Mouse (Mus musculus) hindbrain, embryonic 10.5 days (tissue): ENCODE measurements around the gene AC129217.1. TPM values are rescaled to one million over a fixed set of nuclear protein-coding genes. Genes with fewer than 3 reads are reported as not detected.
"Not testable (repeated sequence)": the region's sequence is repeated elsewhere in the genome, so short reads cannot be mapped to it uniquely, and the experiment has no call there.

Experiments used
- DNase-seq: peaks from one replicate; pipeline ENCODE4 v3.0.0-alpha.2; 2017; ENCODE audit warnings: low spot score
- H3K27ac ChIP-seq: fragments of 300-500 bp; sonication (generic); 2 replicates; pipeline ENCODE4 v1.5.1; 2016; ENCODE audit warnings: mild to moderate bottlenecking, moderate library complexity
- H3K27me3 ChIP-seq: fragments of 300-500 bp; sonication (generic); 2 replicates; pipeline ENCODE4 v1.6.1; 2016; ENCODE audit warnings: mild to moderate bottlenecking; ENCODE audit not compliant: poor library complexity, insufficient read depth, severe bottlenecking
- H3K36me3 ChIP-seq: fragments of 300-500 bp; sonication (generic); 2 replicates; pipeline ENCODE4 v1.6.1; 2016; ENCODE audit warnings: mild to moderate bottlenecking, moderate library complexity
- H3K4me1 ChIP-seq: fragments of 300-500 bp; sonication (generic); replicated peaks from 2 replicates; pipeline ENCODE4 v1.6.1; 2016; ENCODE audit warnings: mild to moderate bottlenecking
- H3K4me3 ChIP-seq: fragments of 300-500 bp; sonication (generic); 2 replicates; pipeline ENCODE4 v1.5.1; 2016; ENCODE audit warnings: mild to moderate bottlenecking, moderate library complexity
- H3K9me3 ChIP-seq: fragments of 300-500 bp; sonication (generic); 2 replicates; pipeline ENCODE4 v1.6.1; 2016; ENCODE audit warnings: mild to moderate bottlenecking, moderate library complexity
- WGBS: fragments of 180-500 bp; shearing (Covaris S2); methylation state at CpG from one replicate; pipeline ENCODE4 v1.1.7; 2016; 5-methylcytosine and 5-hydroxymethylcytosine counted together
- polyA plus RNA-seq: library from polyadenylated mRNA; unstranded; fragments of >200 nt; fragmentation: Nextera tagmentation; extraction: Ambion mirVana; gene quantifications from 2 replicates; pipeline ENCODE4 v1.2.1, GENCODE M21; 2016

Gene AC129217.1
- polyA plus RNA-seq, 1 experiment from 2014 or later: 0.31 TPM

DNA sequence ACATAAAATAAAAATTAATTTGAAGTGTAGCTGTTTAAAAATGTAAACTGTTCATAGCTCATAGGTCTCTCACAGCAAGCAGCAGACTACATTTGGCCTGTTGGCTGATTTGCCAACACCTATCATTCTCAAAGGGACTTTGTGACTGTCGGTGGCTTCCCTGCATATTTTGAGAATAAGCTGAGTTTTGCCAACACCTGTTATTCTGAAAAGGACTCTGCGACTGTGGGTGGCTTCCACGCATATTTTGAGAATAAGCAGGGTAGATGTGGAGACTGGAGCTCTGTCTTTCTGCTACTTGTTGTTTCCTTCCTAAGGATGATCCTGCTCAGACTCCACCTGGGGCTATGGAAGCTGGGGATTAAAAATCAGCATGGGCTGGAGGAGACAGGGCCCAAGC lies 23.5 kb downstream of the AC129217.1 start:
- 82% methylated on average over 3 of the region's 3 CpGs for WGBS
- H3K36me3 ChIP-seq: peaks cover 13% of the 10 kb centered on the region
- no peak overlapping the region for H3K27ac ChIP-seq
- no peaks in the 10 kb centered on the region for H3K27me3 ChIP-seq
- no peak for DNase-seq
- H3K9me3 ChIP-seq: no peaks in the 10 kb centered on the region
- peaks cover 9% of the 10 kb centered on the region; the same call in 1 of the 2 replicates for H3K4me1 ChIP-seq
- H3K4me3 ChIP-seq: no peak overlapping the region

DNA sequence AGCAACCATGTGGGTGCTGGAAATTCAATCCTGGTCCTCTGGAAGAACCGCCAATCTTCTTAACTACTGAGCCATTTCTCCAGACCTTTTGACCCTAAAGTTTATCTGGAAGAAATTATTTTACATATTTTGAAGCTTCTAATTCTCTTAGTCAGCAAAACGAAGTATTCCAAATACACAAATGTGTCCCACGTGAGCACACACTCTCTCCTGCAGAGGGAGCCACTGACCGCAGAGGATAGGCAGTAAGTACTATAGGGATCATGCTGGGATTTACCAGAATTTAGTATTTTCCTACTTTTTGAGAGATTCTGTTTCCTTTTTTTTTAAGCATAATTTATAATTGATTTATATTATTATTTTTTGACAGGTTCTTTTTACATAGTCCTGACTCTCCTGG lies 28.1 kb downstream of the AC129217.1 start:
- no peak overlapping the region for H3K27ac ChIP-seq
- H3K4me1 ChIP-seq: no peaks in the 10 kb centered on the region
- WGBS: 42% methylated on average over 4 of the region's 4 CpGs
- no peaks in the 10 kb centered on the region for H3K27me3 ChIP-seq
- H3K9me3 ChIP-seq: no peaks in the 10 kb centered on the region
- H3K36me3 ChIP-seq: no peaks in the 10 kb centered on the region
- H3K4me3 ChIP-seq: no peak overlapping the region
- no peak for DNase-seq

DNA sequence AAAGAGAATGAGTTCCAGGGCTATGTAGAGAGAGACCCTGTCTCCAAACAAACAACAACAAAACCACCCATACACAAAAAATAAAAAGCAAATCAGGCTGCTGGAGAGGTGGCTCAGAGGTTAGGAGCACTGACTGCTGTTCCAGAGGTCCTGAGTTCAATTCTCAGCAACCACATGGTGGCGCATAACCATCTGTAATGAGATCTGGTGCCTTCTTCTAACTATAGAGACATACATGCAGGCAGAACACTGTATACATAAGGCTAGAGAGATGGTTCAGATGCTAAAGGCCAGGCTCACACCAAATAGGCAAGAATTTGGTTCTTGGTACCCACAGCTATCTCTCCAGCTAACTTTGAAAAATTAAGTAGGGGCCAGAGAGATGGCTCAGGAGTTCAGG lies 29.4 kb downstream of the AC129217.1 start:
- H3K27me3 ChIP-seq: no peaks in the 10 kb centered on the region
- no peak for DNase-seq
- no peaks in the 10 kb centered on the region for H3K4me1 ChIP-seq
- no peak overlapping the region for H3K4me3 ChIP-seq
- WGBS: 22% methylated on average over 1 of the region's 1 CpGs
- H3K9me3 ChIP-seq: no peaks in the 10 kb centered on the region
- H3K36me3 ChIP-seq: no peaks in the 10 kb centered on the region
- no peak overlapping the region for H3K27ac ChIP-seq

DNA sequence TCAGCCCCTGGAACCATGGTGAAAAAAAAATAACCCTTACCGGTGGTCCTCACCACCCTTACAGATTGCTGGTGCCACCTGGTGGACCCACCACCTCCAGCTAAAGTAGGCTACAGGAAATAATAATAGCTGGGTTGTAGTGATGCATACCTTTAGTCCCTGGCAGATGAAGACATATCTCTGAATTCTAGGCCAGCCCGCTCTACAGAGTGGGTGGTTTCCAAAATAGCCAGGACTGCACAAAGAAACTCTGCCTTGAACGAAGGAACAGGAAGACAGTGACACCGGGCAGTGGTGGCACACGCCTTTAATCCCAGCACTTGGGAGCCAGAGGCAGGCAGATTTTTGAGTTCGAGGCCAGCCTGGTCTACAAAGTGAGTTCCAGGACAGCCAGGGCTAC lies 34.7 kb downstream of the AC129217.1 start:
- Histone ChIP-seq H3K27ac (no peak overlapping the region), H3K4me1 (no peaks in the 10 kb centered on the region), H3K27me3 (no peaks in the 10 kb centered on the region), H3K36me3 (no peaks in the 10 kb centered on the region), H3K9me3 (no peaks in the 10 kb centered on the region), H3K4me3 (no peak overlapping the region)
- no peak for DNase-seq
- 83% methylated on average over 6 of the region's 6 CpGs for WGBS

DNA sequence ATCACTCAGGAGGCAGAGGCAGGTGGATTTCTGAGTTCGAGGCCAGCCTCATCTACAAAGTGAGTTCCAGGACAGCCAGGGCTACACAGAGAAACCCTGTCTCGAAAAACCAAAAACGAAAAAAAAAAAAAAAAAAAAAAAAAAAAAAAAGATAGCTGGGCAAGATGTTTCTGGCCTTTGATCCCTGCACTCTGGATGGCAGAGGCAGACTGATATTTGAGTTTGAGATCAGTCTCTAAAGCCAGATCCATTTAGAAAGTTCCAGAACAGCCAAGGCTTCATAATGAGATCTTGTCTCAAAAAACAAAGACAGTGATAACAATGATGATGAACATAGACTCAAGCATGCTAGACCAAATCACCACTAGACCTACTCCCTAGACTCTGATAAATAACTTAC lies 40.8 kb downstream of the AC129217.1 start:
- H3K4me3 ChIP-seq: peak overlapping the region; percentile 99; the same call in 1 of the 2 replicates
- H3K27me3 ChIP-seq, H3K9me3 ChIP-seq, DNase-seq: not testable (repeated sequence)
- 78% methylated on average over 3 of the region's 3 CpGs for WGBS
- H3K4me1 ChIP-seq: peaks cover 17% of the 10 kb centered on the region
- 0 out of 2 replicates have a peak overlapping the region, but pooled peaks have one; percentile 92 for H3K27ac ChIP-seq
- peaks cover 25% of the 10 kb centered on the region for H3K36me3 ChIP-seq

DNA sequence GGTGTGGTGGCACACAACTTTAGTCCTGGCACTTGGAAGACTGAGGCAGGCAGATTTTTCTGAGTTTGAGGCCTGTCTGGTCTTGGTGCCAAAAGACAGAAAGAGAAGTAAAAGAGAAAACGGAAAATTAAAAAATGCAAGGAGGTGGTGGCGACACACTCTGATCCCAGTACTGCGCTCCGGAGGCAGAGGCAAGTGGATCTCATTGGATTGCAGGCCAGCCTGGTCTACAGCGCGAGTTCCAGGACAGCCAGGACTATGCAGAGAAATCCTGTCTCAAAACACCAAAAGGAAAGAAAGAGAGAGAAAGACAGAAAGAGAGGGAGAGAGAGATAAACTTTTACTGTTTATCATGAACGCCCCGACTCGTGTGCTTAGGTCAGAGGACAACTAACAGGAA lies 41.3 kb downstream of the AC129217.1 start:
- DNase-seq: no peak
- Histone ChIP-seq H3K4me3 (peak overlapping the region; percentile 99), H3K27me3 (no peaks in the 10 kb centered on the region), H3K9me3 (no peaks in the 10 kb centered on the region), H3K36me3 (peaks cover 30% of the 10 kb centered on the region), H3K4me1 (peaks cover 17% of the 10 kb centered on the region), H3K27ac (peak overlapping the region; percentile 92)
- 60% methylated on average over 9 of the region's 9 CpGs for WGBS

DNA sequence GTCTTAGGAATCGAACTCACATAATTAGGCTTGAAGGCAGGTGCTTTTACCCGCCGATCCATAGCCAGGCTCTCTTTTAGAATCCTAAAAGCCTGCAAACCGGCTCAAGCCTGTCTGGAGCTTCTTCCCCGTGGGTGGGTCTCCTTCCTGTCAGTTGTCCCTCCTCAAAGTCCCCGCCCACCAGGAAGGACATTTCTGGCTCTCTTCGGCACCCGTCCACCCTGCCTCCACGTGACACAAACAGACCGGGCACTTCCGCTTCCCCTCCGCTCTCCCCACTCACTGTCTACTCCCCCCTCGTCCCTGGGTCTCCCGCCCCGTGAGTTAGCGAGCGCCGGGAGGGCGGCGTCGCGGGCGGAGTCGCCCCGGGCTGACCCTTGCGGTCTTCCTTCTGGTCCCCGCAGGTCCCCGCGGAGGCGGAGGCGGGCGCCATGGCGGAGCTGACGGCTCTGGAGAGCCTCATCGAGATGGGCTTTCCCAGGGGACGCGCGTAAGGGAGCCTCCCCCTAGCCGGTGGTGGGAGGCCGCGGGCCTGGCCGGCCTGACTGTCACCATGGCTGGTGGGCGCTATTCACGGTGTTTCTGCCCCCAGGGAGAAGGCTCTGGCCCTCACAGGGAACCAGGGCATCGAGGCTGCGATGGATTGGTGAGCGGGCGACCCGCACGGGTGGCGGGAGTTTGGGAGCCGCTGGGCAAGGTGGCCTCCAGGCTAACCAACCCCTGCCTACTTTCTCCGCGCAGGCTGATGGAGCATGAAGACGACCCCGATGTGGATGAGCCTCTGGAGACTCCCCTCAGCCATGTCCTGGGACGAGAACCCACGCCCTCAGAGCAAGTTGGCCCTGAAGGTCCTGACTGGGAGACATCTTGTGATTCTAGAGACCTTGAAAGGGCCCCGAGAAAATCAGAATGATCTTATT lies 42.0 kb downstream of the AC129217.1 start, which contains the start of gene Ubxn1:
Gene Ubxn1 (plus strand): TSS at position 230 of the 920 bp plus-strand sequence.
- Histone ChIP-seq H3K4me3 (peak within 1 kb of the TSS; percentile 99), H3K36me3 (peaks cover 36% of the 10 kb centered on the region), H3K4me1 (peaks cover 17% of the 10 kb centered on the region), H3K27me3 (no peaks in the 10 kb centered on the region), H3K27ac (peak within 1 kb of the TSS; percentile 92), H3K9me3 (no peaks in the 10 kb centered on the region)
- DNase-seq: peak; percentile 96
- 1% methylated on average over 59 of the region's 59 CpGs for WGBS

DNA sequence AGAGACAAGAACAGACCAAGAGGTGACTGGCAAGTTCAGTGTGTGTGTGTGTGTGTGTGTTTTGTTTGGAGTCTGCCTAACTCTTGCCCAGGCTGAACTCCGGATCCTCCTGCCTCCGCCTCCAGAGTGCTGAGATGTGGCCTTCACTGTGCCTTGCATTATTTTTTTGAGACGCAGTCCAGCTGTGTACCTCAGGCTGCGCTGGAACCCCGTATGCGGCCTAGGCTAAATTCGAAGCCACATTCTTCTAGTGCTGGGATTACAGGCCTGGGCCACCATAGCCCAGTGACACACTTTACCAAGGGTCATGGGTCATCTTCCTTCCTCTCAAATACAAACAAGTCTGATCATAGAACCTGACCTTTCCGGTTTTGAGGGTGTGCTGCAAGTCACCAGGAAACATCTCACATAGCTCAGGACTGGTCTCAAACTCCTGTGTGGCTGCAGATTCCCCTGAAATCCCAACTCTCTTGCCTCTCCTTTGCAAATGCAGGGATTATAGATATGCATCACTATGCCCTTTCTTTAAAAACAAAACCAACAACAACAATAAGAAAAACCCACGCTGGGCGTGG lies 42.8 kb downstream of the AC129217.1 start:
- Histone ChIP-seq H3K36me3 (peaks cover 45% of the 10 kb centered on the region), H3K27me3 (no peaks in the 10 kb centered on the region), H3K27ac (peak overlapping the region; percentile 92), H3K9me3 (no peaks in the 10 kb centered on the region), H3K4me3 (peak overlapping the region; percentile 99), H3K4me1 (peaks cover 17% of the 10 kb centered on the region)
- DNase-seq: no peak
- 84% methylated on average over 10 of the region's 10 CpGs for WGBS

DNA sequence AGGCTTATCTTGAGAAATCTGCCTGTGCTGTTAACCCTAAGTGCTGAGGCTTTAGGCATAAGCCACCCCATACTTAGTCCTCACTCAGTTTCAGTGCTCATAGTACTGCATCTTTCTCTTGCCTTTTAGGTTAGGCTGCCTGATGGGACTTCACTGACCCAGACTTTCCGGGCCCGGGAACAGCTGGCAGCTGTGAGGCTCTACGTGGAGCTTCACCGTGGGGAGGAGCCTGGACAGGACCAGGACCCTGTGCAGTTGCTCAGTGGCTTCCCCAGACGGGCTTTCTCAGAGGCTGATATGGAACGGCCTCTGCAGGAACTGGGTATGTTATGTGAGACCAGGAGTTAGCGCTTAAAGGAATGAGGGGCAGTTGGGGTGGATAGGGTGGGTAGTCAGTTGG lies 45.5 kb downstream of the AC129217.1 start:
- Histone ChIP-seq H3K36me3 (peaks cover 52% of the 10 kb centered on the region), H3K9me3 (no peaks in the 10 kb centered on the region), H3K4me1 (peaks cover 24% of the 10 kb centered on the region), H3K4me3 (no peak overlapping the region), H3K27me3 (no peaks in the 10 kb centered on the region), H3K27ac (no peak overlapping the region)
- 94% methylated on average over 7 of the region's 7 CpGs for WGBS
- no peak for DNase-seq

DNA sequence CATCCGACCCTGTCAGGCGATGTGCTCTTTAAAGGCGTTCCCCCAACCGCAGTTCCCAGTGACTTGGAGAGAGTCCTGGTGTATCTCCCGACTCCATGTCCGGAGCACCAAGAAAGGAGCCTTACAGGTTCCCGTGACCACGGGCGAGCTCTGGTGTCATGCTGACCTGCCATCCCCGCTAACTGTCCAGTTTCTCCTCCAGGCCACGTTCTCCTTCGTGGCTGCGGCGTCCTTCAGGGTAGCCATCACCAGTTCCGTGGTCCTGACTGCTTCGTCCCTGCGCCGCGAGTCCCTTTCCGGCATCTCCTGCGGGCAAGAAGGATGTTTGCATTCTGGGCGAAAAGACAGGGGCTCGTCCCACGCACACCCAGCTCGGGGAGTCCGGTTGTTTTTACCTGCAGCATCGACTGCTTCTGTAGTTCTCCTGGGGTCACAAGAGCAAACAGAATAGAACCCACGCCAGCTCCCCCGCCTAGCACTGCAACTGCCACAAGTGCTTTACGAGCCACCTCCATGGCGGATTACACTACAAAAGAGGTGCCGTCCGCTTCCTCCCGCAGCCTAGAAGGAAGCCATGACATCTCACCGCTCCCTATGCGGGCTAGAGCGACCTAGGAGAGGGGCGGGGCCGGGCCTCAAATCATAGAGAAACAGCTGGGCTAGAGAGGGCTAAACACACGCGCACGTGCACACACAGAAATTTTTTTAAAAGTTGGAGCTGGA lies 50.9 kb downstream of the AC129217.1 start, which contains the start of gene Uqcc3:
Gene Uqcc3 (minus strand): TSS at position 613 of the 723 bp plus-strand sequence.
- WGBS: under 1% methylated on average over 42 of the region's 42 CpGs
- H3K9me3 ChIP-seq: no peaks in the 10 kb centered on the region
- peak within 1 kb of the TSS; percentile 85 for H3K4me3 ChIP-seq
- peak within 1 kb of the TSS; percentile 91 for H3K27ac ChIP-seq
- DNase-seq: peak; percentile 85
- H3K36me3 ChIP-seq: peaks cover 27% of the 10 kb centered on the region
- peaks cover 14% of the 10 kb centered on the region for H3K4me1 ChIP-seq
- H3K27me3 ChIP-seq: no peaks in the 10 kb centered on the region

DNA sequence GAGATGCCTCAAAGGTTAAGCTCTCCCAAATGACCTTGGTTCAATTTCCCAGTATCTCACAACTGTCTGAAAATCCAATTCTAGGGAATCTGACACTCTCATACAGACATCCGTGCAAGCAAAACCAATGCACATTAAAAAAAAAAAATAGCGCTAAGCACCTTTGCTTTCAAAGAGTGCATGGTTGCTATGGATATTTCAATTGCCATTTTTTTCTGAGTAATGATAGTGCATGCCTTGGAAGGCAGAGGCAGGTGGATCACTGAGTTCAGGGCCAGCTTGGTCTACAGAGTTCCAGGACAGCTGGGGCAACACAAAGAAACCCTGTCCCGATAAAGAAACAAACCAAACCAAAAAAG lies 51.4 kb downstream of the AC129217.1 start:
- WGBS: 20% methylated on average over 3 of the region's 3 CpGs
- peaks cover 14% of the 10 kb centered on the region for H3K4me1 ChIP-seq
- peak overlapping the region; percentile 91 for H3K27ac ChIP-seq

DNA sequence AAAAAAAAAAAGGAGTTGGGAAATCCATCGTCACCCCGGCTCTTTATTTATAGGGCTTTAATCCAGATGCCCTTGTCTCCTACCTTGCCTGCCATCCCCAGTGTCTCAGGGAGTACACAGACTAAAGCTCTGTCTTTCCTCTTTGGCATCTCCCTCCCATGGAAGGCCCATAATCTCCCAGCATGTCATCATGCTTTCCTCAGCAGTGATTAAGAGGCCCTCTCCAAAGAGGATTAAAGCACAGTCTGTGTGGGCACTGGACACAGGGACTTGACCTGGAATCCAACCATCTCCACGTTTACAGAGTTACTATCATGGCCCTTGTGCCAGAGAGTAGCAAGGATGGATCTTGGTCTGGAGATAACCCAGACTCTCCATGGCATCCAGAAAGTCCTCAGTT lies 54.0 kb downstream of the AC129217.1 start, which contains the start of the genes Lbhd1 and Gm49403:
Gene Lbhd1 (plus strand): TSS at position 117 of the 400 bp plus-strand sequence.
Gene Gm49403 (plus strand): TSS at position 315 of the 400 bp plus-strand sequence.
- Histone ChIP-seq H3K9me3 (no peaks in the 10 kb centered on the region), H3K4me3 (no peak within 1 kb of the TSS), H3K27ac (no peak within 1 kb of the TSS), H3K27me3 (no peaks in the 10 kb centered on the region), H3K4me1 (peaks cover 25% of the 10 kb centered on the region), H3K36me3 (no peaks in the 10 kb centered on the region)
- DNase-seq: no peak
- 81% methylated on average over 3 of the region's 3 CpGs for whole genome bisulfite sequencing

More for the DNA sequence above, 51.4 kb downstream of the AC129217.1 start:
- Histone ChIP-seq H3K9me3 (no peaks in the 10 kb centered on the region), H3K27me3 (no peaks in the 10 kb centered on the region), H3K36me3 (peaks cover 21% of the 10 kb centered on the region), H3K4me3 (peak overlapping the region; percentile 85)
- DNase-seq: no peak
